Mouse (Mus musculus) neural tube, embryonic 12.5 days (tissue): Measurements from ENCODE around the gene Dhx34. TPM values are rescaled to one million over a fixed set of nuclear protein-coding genes. Genes with fewer than 3 reads are reported as not detected.

ENCODE experiments used
- ATAC-seq: fragments of 200-750 bp; cut with Nextera tagmentation; 2 replicates; pipeline ENCODE4 v1.8.0; 2017; ENCODE audit warnings: low read depth, mild to moderate bottlenecking, moderate TSS enrichment, moderate library complexity; ENCODE audit not compliant: low FRiP score
- H3K27ac ChIP-seq: fragments of 300-500 bp; sonication (generic); 2 replicates; pipeline ENCODE4 v1.5.1; 2016
- H3K27me3 ChIP-seq: fragments of 300-500 bp; sonication (generic); replicated peaks from 2 replicates; pipeline ENCODE4 v1.6.1; 2016; ENCODE audit warnings: mild to moderate bottlenecking
- H3K36me3 ChIP-seq: fragments of 300-500 bp; sonication (generic); 2 replicates; pipeline ENCODE4 v1.6.1; 2016; ENCODE audit warnings: mild to moderate bottlenecking
- H3K4me1 ChIP-seq: fragments of 300-500 bp; sonication (generic); 2 replicates; pipeline ENCODE4 v1.6.1; 2016
- H3K4me2 ChIP-seq: fragments of 300-500 bp; sonication (generic); replicated peaks from 2 replicates; pipeline ENCODE4 v1.6.1; 2016; ENCODE audit warnings: mild to moderate bottlenecking
- H3K4me3 ChIP-seq: fragments of 300-500 bp; sonication (generic); 2 replicates; pipeline ENCODE4 v1.5.1; 2016
- H3K9ac ChIP-seq: fragments of 300-500 bp; sonication (generic); 2 replicates; pipeline ENCODE4 v1.6.1; 2016; ENCODE audit warnings: mild to moderate bottlenecking
- H3K9me3 ChIP-seq: fragments of 300-500 bp; sonication (generic); 2 replicates; pipeline ENCODE4 v1.6.1; 2016; ENCODE audit warnings: mild to moderate bottlenecking
- WGBS: fragments of 180-500 bp; shearing (Covaris S2); methylation state at CpG from one replicate; pipeline ENCODE4 v1.1.7; 2016; 5-methylcytosine and 5-hydroxymethylcytosine counted together
- polyA plus RNA-seq: library from polyadenylated mRNA; unstranded; fragments of >200 nt; fragmentation: Nextera tagmentation; extraction: Ambion mirVana; gene quantifications from 2 replicates; pipeline ENCODE4 v1.2.1, GENCODE M21; 2016

The Dhx34 gene
- polyA plus RNA-seq, 1 experiment from 2014 or later, result 16.5 TPM

- no peaks in the 10 kb centered on the region for H3K9me3 ChIP-seq
- no peaks in the 10 kb centered on the region for H3K27me3 ChIP-seq
- H3K36me3 ChIP-seq, result peaks cover 53% of the 10 kb centered on the region
- WGBS, result 86% methylated on average over 4 of the region's 4 CpGs
- H3K4me3 ChIP-seq, result no peak overlapping the region
- H3K27ac ChIP-seq, result no peak overlapping the region
- H3K4me2 ChIP-seq, result no peak overlapping the region
- ATAC-seq, result no peak
- no peak overlapping the region for H3K9ac ChIP-seq
- peaks cover 35% of the 10 kb centered on the region for H3K4me1 ChIP-seq
These were observed 43.7 kb downstream of the Dhx34 start for GRCm38 (mm10) chr7:16178114-16178513.

GRCm38 (mm10) chr7:16175542-16175931, 46.3 kb downstream of the Dhx34 start:
- Histone ChIP-seq H3K9ac (peak overlapping the region; percentile 85), H3K36me3 (peaks cover 34% of the 10 kb centered on the region), H3K27me3 (no peaks in the 10 kb centered on the region), H3K9me3 (no peaks in the 10 kb centered on the region), H3K4me1 (peaks cover 53% of the 10 kb centered on the region), H3K27ac (peak overlapping the region; percentile 92), H3K4me3 (peak overlapping the region; percentile 72), H3K4me2 (peak overlapping the region; percentile 77)
- under 1% methylated on average over 10 of the region's 10 CpGs for WGBS
- peak; percentile 12; the same call in 1 of the 2 replicates for ATAC-seq

DNA sequence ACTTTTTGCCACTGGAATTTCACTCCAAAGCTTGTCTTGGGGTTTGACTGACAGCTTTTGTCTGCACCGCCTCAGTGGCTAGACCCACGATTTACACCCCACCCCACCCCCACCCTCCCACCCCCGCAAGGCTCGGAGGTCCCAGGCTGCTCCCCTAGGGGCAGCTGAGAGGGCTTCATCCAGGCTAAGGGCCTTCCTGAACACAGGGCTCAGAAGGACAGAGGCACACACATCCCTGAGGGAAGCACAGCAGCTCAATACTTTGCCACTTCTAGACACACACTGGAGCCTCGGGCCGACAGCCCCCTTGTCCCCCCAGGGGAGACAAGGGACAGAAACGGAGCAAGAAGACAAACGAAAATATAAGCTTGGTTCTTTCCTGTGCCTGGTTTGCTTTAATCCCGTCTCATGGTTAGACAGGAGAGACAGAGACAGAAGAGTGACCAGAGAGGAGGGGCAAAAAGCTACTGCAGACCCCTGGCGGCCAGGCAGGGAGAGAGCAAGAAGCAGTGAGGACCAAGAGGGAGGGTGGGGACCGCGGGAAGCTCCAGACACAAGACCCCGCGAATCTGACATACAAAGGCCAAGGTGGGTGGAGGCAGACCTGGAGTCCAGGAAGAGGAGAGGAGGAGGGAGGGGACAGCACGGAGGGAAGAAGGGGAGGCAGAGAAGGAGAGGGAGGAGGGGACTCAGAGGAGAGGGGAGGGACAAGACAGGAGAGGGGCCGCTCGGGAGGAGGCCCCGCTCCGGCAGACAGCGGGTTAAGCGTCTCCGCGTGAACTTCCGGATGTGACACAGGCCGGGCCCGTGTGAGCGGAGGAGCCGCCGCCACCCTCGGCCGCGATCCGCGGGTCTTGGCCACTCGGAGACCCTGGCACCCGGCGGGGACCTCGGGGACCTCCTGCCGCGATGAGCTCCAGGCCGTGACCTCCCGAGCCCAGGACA, 47.0 kb downstream of the Dhx34 start, which contains the start of gene Meis3:
TSS of gene Meis3 (plus strand) at position 494 of the 945 bp plus-strand sequence.
- no peaks in the 10 kb centered on the region for H3K9me3 ChIP-seq
- peaks cover 53% of the 10 kb centered on the region for H3K4me1 ChIP-seq
- H3K4me3 ChIP-seq, result peak within 1 kb of the TSS; percentile 72
- ATAC-seq, result peak; percentile 77
- peak within 1 kb of the TSS; percentile 85 for H3K9ac ChIP-seq
- peak within 1 kb of the TSS; percentile 92 for H3K27ac ChIP-seq
- H3K27me3 ChIP-seq, result no peaks in the 10 kb centered on the region
- peaks cover 28% of the 10 kb centered on the region for H3K36me3 ChIP-seq
- under 1% methylated on average over 42 of the region's 42 CpGs for WGBS
- H3K4me2 ChIP-seq, result peak within 1 kb of the TSS; percentile 77

DNA sequence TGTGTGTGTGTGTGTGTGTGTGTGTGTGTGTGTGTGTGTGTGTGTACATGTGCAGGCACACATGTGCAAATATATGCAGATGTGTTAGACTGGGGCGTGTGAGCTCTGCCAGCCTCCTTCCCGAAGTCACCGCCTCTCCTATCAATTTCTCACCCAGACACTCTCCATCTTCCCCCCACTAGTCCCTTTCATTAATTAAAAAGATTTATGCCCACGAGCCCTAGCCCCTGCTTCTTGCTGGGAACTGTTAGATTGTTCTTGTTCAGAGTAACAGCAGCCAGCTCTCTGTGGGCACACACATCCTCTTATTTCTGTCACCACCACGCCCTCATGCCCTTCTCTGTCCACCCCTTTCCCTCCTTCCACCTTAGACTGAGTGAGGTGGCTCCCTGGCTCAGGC, 48.7 kb downstream of the Dhx34 start:
- Histone ChIP-seq H3K9ac (peak overlapping the region; percentile 85; the same call in 1 of the 2 replicates), H3K27ac (peak overlapping the region; percentile 92)

DNA sequence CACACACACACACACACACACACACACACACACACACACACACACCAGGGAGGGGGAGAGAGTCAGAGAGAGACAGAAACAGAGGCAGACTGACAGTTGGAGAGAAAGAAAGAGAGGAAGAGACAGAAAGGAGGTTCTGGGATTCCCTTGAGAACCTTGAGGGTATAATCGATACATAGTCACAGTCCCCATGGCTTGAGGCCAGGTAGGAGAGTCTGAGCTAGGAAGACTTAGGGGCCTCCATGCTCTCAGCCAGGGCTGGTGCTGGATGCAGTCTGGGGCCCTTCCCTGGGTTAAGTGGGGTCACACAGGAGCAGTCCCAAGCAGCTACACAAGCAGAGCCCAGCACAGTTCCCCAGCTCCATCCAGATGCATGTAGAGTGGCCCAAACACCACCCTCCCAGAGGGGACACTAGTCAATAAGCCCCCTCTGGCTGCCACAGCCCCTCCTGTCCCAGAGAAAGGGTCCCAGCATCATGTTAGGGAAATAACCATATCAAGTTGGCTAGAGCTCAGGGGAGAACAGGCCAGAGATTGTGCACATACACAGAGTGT, 49.2 kb downstream of the Dhx34 start:
- peaks cover 53% of the 10 kb centered on the region for H3K4me1 ChIP-seq
- peak overlapping the region; percentile 77 for H3K4me2 ChIP-seq

More for the DNA sequence above, 48.7 kb downstream of the Dhx34 start:
- H3K36me3 ChIP-seq, result peaks cover 10% of the 10 kb centered on the region
- H3K4me2 ChIP-seq, result peak overlapping the region; percentile 77
- peak; percentile 1 for ATAC-seq
- WGBS, result 0% methylated on average over 5 of the region's 5 CpGs
- H3K4me1 ChIP-seq, result peaks cover 53% of the 10 kb centered on the region
- H3K27me3 ChIP-seq, result no peaks in the 10 kb centered on the region
- H3K9me3 ChIP-seq, result no peaks in the 10 kb centered on the region
- H3K4me3 ChIP-seq, result no peak overlapping the region

GRCm38 (mm10) chr7:16172141-16172581, 49.7 kb downstream of the Dhx34 start:
- peaks cover 49% of the 10 kb centered on the region for H3K4me1 ChIP-seq
- H3K27me3 ChIP-seq, result no peaks in the 10 kb centered on the region
- ATAC-seq, result peak; percentile 75
- H3K9ac ChIP-seq, result no peak overlapping the region
- 0 out of 2 replicates have a peak, but pooled peaks cover under 1% of the 10 kb centered on the region for H3K36me3 ChIP-seq
- H3K4me2 ChIP-seq, result peak overlapping the region; percentile 77
- no peak overlapping the region for H3K4me3 ChIP-seq
- 0% methylated on average over 1 of the region's 1 CpGs for WGBS
- H3K27ac ChIP-seq, result peak overlapping the region; percentile 92
- peaks cover 8% of the 10 kb centered on the region; the same call in 1 of the 2 replicates for H3K9me3 ChIP-seq

More for the DNA sequence above, 49.2 kb downstream of the Dhx34 start:
- H3K27ac ChIP-seq, result peak overlapping the region; percentile 92
- peaks cover 6% of the 10 kb centered on the region for H3K36me3 ChIP-seq
- no peaks in the 10 kb centered on the region for H3K27me3 ChIP-seq
- H3K9ac ChIP-seq, result peak overlapping the region; percentile 85; the same call in 1 of the 2 replicates
- H3K4me3 ChIP-seq, result no peak overlapping the region
- ATAC-seq, result peak; percentile 31
- WGBS, result 4% methylated on average over 1 of the region's 1 CpGs
- H3K9me3 ChIP-seq, result peaks cover 5% of the 10 kb centered on the region; the same call in 1 of the 2 replicates

DNA sequence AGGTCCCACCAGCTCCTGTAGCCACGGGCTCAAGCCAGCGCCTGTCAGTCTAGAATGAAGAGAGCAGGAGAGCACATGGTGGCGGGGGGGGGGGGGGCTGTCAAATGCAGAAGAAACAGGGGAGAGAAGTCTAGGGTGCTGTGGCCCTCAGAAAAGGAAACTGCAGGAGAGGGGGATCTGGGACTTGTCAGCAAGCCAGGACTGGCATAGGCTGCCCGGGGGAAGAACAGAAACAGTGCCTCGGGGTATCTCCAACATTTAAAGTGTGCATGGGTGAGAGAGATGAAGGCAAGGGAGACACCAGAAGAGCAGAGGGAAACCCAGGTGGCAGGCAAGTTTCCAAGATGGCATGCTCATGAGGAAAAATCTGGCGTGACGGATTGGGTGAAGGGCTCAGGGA, 59.8 kb downstream of the Dhx34 start:
- Histone ChIP-seq H3K9ac (no peak overlapping the region), H3K4me3 (no peak overlapping the region), H3K4me1 (peaks cover 8% of the 10 kb centered on the region; the same call in 1 of the 2 replicates), H3K27me3 (peaks cover 18% of the 10 kb centered on the region; the same call in 1 of the 2 replicates), H3K27ac (no peak overlapping the region), H3K36me3 (peaks cover 4% of the 10 kb centered on the region), H3K9me3 (no peaks in the 10 kb centered on the region), H3K4me2 (no peak overlapping the region)
- ATAC-seq, result no peak
- 88% methylated on average over 7 of the region's 7 CpGs for WGBS

DNA sequence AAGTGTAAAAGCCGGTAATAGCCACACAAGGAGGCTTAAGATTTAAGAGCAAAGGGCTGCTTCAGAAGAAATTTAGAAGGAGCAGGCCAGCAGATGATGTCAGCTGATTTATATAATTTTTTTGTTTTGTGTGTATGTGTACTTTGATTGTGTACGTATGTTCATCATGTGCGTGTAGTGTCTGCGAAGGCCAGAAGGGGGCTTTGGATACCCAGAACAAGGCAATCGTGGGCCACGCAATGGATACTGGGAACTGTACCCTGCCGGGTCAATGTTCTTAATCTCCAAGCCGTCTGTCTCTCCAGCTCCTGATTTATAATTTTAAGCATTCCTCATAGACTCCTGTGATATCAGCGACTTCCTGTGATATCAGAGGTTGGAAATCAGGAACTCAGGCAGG, 60.5 kb downstream of the Dhx34 start:
- no peak for ATAC-seq
- peaks cover 7% of the 10 kb centered on the region for H3K36me3 ChIP-seq
- H3K9ac ChIP-seq, result no peak overlapping the region
- no peak overlapping the region for H3K4me3 ChIP-seq
- no peak overlapping the region for H3K4me2 ChIP-seq
- peaks cover 8% of the 10 kb centered on the region; the same call in 1 of the 2 replicates for H3K4me1 ChIP-seq
- H3K27ac ChIP-seq, result no peak overlapping the region
- peaks cover 18% of the 10 kb centered on the region; the same call in 1 of the 2 replicates for H3K27me3 ChIP-seq
- 91% methylated on average over 9 of the region's 9 CpGs for WGBS
- H3K9me3 ChIP-seq, result no peaks in the 10 kb centered on the region

- no peak overlapping the region for H3K27ac ChIP-seq
- no peaks in the 10 kb centered on the region for H3K9me3 ChIP-seq
- H3K4me3 ChIP-seq, result no peak overlapping the region
- peaks cover 7% of the 10 kb centered on the region for H3K36me3 ChIP-seq
- H3K4me1 ChIP-seq, result peaks cover 8% of the 10 kb centered on the region; the same call in 1 of the 2 replicates
- no peak overlapping the region for H3K9ac ChIP-seq
- peak; percentile 23; the same call in 1 of the 2 replicates for ATAC-seq
- peaks cover 18% of the 10 kb centered on the region; the same call in 1 of the 2 replicates for H3K27me3 ChIP-seq
- no peak overlapping the region for H3K4me2 ChIP-seq
- 74% methylated on average over 3 of the region's 3 CpGs for WGBS
These were observed 61.1 kb downstream of the Dhx34 start for GRCm38 (mm10) chr7:16160702-16161101.

GRCm38 (mm10) chr7:16158735-16159134, 63.1 kb downstream of the Dhx34 start:
- Histone ChIP-seq H3K9me3 (no peaks in the 10 kb centered on the region), H3K9ac (no peak overlapping the region), H3K4me3 (no peak overlapping the region), H3K4me2 (peak overlapping the region; percentile 48), H3K4me1 (peaks cover 8% of the 10 kb centered on the region; the same call in 1 of the 2 replicates), H3K27me3 (peaks cover 18% of the 10 kb centered on the region; the same call in 1 of the 2 replicates), H3K27ac (no peak overlapping the region), H3K36me3 (peaks cover 22% of the 10 kb centered on the region)
- ATAC-seq, result no peak
- WGBS, result 9% methylated on average over 39 of the region's 39 CpGs

- ATAC-seq, result no peak
- 82% methylated on average over 8 of the region's 8 CpGs for WGBS
- no peaks in the 10 kb centered on the region for H3K9me3 ChIP-seq
- no peak overlapping the region for H3K27ac ChIP-seq
- no peak overlapping the region for H3K4me2 ChIP-seq
- H3K9ac ChIP-seq, result no peak overlapping the region
- no peak overlapping the region for H3K4me3 ChIP-seq
- H3K27me3 ChIP-seq, result peaks cover 18% of the 10 kb centered on the region; the same call in 1 of the 2 replicates
- peaks cover 8% of the 10 kb centered on the region; the same call in 1 of the 2 replicates for H3K4me1 ChIP-seq
- peaks cover 22% of the 10 kb centered on the region for H3K36me3 ChIP-seq
These were observed 65.6 kb downstream of the Dhx34 start for GRCm38 (mm10) chr7:16156105-16156714.
